Mouse (Mus musculus) brain, embryonic 18.5 days (tissue): ENCODE measurements around the gene Prkg1.
A peak's percentile ranks its signal among the peaks of the same experiment; 100 is the strongest.

Experiments used
- DNase-seq: peaks from one replicate; pipeline ENCODE4 v3.0.0-alpha.2; 2012; ENCODE audit warnings: low read depth, low spot score

Prkg1 gene

DNA sequence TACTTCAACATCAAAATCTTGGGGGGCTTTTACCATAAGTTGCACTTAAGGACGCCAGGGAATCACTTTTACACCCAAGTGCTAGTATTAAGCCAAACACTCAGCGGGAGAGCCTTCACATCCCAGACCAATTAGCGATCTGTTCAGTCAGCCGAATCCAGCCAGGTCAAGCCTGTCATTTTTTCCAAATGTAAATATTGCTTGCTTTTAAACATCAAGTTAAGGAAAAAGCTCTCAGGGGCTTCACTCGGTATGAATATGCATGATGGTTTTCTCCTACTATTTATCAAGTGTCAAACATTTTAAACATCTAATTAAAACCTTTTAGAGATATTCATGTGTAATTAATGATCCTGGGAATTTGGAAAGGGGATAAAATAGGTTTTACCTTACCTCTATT lies 611.4 kb downstream of the Prkg1 start:
- DNase-seq = no peak

DNA sequence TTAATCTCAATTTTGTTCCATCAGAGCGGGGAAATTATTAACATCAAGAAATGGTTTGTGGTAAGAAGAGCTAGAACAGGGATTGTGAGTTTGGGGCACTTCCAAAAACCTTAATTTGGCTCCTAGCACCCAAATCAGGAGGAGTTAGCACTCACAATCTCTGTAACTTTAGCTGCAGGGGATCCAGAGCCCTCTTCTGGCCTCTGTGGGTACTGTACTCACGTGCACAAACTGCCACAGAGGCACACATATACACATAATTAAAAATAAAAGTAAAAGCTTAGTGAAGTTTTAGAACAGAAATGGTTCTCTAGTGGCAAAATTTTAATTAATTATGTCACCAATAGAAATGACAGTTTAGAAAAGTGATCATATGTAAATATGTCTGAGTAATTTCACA lies 614.9 kb downstream of the Prkg1 start:
- no peak for DNase-seq

DNA sequence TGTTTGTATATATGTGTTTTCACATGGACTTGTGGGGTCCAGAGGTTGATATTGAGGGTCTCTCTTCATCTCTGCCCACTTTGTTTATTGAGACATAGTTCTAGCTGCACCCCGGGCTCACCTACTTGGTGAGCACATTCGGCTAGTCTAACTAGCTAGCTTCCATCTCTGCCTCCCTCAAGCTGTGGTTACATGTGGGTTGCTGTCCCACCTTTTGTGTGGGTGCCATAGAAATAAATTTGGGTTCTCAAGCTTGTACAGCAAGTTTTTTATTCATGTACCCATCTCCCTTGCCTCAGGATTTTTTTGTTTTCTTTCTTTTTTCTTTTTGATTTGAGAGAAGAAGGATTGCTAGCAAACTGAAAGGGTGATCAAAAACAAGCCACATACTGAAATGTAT lies 617.4 kb downstream of the Prkg1 start:
- no peak for DNase-seq

DNA sequence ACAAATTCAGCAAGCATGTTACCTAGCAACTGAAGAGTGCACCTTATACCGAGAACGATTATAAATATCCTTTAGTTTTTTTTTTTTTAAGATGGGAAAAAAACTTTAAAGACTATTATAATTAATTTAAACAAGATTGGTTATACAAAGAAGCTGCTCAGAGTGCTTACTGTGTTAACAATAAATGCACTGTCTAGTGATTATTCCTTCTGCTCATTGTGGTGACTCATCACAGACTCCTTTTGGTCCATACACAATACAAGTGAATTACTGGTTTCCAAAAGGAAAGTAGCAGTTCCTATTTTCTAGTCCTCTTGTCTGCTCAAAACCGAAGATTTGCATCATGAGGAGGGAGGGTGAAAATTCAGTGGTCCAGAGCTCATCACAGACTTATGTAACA lies 618.7 kb downstream of the Prkg1 start:
- no peak for DNase-seq

DNA sequence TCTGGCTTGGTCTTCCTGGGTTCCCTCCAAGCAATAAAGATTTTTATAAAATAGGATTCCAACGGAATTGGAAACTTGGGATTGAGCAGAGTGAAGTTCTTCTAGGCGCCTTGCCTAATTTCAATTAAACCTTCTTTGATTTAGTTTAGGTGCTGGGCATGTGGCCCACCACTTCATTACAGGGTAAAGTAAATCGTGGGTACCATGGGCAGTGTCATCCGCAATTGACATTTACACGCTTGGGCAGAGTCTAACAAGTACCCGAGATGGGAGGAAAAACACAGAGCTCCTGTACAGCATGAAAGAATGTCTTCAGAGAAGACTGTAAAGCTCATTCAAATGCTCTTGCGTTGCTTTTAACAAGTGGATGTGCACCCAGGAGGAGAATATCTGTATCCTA lies 622.9 kb downstream of the Prkg1 start:
- DNase-seq = no peak

DNA sequence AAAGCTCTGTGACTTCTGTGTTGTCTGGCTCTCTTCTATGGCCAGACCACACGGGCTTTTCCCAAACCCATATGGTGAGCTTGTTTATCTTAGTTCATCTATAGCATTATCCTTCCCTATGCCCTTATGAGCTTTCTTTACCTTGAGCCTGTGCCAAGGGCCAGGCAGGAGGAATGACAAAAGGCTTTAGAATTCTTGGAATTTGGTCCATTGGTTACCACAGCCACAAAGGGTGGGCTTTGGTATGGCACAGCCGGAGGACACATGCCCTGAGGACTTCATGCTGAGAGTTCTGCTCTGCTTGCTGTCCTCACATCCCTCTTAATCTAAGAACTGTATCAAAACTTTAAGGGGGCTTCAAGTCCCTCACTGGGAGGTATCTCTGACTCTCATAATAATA lies 628.5 kb downstream of the Prkg1 start:
- DNase-seq = no peak

DNA sequence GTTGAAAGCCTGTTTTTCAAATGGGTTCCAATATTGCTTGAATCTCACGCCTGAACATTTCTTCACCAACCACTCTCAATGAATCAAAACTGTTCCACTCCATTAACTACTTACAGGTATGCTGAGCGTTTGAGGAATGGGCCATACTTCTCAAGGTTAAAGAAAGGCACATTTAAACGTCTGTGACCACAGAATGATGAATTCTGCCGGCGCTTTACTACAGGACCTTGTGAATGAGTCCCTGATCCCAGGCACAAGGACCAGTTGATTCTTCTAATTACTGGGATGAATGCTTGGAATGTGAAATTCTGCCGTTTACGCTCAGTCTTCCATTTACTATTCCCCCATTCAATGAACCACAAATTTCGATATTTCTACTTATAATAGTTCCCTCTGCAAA lies 632.2 kb downstream of the Prkg1 start:
- DNase-seq = no peak

DNA sequence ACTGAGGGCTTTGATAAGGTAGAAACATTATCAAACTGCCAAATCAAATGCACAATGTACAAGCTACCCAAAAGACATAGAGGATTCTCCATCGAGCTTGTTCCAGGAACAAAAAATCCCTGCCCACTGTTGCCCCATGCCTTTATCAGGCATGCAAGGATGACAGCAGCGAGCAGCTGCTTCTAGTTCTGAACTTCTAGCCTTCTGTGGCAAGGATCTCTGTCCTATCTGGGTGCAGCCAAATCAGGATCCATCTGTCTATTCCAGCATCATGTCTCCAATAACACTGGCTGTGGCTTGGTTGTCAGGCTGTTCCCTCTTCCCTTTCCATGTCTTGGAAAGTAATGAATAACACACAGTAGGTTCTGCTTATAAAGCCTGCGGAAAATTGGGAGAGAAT lies 640.2 kb downstream of the Prkg1 start:
- no peak for DNase-seq

DNA sequence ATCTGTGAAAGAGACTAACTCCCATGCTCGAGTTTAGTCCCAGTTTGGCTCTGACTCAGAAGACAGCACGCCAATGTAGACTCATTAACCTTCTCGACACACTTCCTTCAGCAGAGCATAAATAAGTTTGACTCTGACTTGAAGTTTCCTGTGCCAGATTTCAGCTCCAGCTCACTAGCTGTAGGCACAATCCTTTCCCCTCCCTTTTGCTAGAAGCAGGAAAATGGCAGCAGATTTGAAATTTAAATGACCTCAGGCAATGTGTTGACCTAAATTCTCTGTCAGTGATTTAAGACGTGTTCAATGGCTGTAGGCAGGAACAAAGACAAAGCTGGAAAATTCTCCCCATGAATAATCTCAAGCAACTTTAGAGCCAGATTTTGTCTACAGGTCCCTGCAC lies 650.1 kb downstream of the Prkg1 start:
- DNase-seq = peak; percentile 66

DNA sequence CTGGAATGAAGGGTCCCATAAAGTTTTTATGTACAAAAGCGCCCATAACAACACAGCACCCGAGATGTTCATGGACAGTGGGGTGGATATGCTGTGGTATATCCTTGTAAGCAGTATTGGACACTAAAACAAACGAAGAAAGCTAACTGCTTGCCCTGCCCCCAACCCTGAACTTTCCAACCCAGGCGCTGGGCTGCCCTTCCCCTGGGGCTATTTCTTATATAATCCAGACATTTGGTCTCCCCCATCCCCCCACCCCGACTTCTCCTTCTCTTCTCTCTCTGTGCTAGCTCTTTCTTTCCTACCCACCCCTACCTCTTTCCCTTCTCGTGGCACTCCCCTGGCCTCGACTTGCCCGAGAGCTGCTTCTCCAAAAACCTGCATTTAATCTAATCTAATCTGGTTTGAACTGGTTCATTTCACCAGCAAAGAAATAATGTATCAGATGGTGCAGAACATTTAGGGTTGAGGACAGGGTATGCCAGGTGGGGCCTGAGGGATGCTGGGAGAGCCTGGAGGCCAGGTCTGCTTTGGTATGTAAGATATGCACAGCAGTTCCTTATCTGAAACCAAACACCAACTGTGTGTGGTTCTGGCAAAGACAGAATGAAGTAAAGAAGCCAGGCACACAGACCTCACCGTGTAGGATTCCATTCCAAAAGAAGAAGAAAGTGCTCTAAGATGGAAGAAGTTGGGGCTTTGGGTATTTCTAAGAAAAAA lies 657.8 kb downstream of the Prkg1 start:
- no peak for DNase-seq

DNA sequence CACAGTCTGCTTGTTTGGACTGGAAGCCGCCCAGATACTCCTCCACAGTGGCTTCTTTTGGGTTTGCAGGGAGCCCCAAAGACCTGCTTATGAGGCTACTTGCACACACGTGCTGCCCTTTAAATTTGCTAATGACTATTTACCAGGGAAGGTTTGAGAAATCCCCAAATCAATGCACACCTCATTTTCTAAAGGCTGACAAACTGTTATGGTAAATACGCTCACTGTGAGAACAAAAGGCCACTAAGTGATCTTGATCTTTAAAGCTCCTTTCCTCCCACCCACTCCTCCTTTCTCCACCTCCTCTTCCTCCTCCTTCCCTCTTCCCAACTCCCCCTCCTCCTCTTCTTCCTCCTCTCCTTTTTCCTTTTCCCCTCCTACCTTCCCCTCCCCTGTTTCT lies 658.8 kb downstream of the Prkg1 start:
- DNase-seq = no peak

DNA sequence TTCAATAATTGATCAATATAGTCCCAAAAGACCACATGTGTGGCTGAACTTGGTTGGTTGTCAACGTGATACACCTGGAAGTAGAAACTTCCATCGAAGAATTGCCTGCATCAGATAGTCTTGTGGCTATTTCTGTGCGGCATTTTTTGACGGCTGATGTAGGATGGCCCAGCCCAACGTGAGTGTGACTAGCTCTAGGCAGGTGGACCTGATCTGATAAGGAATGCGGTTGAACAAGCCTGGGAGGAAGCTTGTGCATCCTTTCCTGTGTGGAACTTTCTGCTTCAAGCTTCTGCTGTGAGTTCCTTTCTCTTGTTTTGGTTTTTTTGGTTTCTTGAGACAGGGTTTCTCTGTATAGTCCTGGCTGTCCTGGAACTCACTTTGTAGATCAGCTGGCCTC lies 660.1 kb downstream of the Prkg1 start:
- no peak for DNase-seq

DNA sequence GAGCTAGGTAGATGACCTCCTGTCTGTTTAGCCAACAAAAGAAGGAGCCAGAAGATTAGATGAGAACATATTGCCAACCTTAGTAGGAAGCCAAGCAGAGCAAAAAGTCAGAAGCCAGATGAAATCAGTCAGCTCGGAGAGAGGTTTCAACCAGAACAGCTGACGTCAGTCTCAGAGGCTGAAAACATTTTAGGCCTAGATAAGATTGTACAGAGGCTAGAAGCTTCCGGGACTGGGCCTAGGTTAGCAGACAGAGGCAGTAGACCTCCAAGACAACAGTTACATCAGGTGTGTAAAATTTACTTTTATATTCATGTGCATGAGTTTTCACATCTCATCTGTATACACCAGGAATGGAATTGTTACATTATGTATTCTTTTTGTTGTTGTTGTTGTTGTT lies 665.5 kb downstream of the Prkg1 start:
- DNase-seq = no peak

DNA sequence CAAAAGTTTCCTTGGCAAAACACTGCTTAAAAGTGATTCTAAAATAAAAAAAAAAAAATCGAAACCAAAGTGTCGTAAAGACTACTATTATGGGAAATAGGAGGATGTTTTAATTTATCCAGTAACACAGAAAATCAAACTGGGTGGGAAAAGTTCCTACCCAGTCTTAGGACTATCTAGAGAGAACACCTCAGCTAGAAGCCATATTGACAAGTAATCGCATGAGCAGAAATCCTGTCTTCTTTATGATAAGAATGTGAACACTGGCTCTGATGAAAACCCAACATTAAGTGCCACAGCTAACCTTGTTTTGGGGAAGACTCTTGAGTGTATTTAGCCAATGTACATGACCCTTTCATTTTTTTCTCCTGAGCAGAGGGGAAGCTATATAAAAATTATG lies 667.0 kb downstream of the Prkg1 start:
- no peak for DNase-seq

DNA sequence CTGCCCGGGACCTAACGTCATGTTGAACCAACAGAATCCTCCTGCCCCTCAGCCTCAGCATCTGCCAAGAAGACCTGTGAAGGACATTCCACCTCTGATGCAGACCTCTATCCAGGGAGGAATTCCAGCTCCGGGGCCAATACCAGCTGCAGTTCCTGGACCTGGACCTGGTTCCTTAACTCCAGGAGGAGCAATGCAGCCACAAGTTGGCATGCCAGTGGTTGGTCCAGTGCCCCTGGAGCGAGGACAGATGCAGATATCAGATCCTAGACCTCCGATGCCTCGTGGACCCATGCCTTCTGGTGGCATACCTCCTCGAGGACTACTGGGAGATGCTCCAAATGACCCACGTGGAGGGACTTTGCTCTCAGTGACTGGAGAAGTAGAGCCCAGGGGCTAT lies 681.1 kb downstream of the Prkg1 start:
- no peak for DNase-seq

DNA sequence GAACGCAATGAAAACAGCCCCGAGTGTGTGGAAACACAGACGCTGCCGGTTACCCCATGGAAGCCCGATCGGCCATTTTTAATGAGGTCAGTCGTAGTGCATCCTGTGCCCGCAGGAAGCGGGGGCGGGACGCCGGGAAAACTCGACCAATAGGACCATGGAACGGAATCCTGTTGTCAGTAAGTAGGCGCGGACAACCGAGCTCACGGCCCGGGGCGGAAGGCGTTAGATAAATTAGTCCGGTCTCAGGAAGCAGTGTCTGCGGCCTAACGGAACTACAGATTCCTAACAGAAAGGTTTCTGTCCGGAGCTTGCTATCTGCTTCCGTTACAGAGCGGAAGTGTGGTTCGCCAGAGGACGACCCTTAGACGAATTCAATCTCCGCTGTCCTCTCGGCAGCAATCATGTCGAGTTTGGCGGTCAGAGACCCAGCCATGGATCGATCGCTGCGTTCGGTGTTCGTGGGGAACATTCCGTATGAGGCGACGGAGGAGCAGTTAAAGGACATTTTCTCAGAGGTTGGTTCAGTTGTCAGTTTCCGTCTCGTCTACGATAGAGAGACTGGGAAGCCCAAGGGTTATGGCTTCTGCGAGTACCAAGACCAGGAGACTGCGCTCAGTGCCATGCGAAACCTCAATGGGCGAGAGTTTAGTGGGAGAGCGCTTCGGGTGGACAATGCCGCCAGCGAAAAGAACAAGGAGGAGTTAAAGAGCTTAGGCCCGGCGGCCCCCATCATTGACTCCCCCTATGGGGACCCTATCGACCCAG lies 682.0 kb downstream of the Prkg1 start, which contains the start of gene Cstf2t:
TSS of gene Cstf2t (plus strand) at position 176 of the 768 bp plus-strand sequence.
- DNase-seq = peak; percentile 98

DNA sequence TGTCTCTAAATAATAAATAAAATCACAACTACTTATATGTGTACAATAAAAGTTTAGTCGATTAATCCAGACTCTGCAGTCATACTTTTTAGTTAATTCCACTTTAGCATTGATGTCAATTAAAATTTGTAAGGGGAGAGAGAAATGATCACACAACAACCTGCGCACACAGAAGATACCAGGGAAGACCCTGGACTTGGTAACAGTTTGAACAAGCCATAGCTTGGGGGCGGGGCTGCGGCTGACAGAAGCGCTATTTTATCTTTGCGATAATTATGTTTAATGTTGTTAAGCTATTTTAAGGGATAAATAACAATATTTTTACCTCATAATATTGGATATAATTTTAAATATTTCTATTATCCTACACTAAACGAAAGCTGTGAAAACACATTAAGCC lies 682.6 kb downstream of the Prkg1 start:
- DNase-seq = no peak

DNA sequence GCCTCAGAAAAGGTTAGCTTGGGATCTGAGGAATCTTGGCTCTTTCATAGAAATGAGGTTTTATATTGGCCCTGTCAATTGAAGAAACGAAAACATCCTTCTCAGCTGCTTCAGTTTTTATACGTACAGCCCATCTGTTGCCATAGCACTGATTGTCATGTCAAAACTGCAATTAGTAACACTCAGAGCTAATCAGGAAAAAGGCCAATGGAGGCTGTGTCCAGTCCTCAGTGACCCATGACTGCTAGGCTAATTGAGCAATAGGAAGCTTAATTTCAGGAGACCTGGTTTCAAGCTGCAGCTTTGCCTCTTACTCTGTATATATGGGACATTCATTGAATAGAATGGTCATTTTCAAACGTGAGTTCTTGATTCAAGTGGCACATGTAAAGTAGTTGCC lies 686.6 kb downstream of the Prkg1 start:
- no peak for DNase-seq

DNA sequence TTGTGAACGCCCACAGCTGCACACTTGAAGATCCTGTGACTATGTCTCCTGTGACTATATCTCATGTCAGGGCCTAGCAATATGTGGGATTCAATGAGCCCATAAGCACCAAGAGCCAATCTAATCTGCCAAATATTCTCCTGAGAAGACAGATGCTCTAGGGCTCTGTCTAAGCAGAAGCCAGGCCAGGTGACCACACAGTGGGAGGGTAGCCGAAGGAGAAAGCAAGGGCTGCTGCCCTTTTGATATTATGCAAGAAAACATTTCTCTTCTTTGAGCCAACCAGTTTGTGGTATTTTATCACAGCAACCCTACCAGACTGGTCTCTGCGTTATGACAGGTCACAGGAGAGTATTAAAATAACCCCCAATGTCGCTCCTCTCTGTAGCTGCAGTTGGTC lies 688.7 kb downstream of the Prkg1 start:
- DNase-seq = no peak

DNA sequence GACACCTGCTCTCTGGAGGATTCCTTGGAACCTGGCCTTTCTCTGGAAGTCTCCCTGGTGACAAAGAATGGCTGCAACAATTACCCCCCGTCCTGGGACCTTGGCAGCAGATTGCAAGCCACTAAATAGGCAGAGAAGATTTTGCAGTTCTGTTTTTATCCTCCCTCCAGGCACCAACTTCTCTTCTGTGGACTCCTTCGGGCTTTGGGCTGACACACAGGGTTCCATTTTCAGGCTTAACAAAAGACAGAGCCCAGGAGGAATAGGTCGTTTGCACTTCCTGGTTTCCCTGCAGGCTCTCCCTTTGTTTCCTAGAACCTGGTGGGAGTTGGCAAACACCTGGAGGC lies 690.1 kb downstream of the Prkg1 start:
- DNase-seq = no peak

DNA sequence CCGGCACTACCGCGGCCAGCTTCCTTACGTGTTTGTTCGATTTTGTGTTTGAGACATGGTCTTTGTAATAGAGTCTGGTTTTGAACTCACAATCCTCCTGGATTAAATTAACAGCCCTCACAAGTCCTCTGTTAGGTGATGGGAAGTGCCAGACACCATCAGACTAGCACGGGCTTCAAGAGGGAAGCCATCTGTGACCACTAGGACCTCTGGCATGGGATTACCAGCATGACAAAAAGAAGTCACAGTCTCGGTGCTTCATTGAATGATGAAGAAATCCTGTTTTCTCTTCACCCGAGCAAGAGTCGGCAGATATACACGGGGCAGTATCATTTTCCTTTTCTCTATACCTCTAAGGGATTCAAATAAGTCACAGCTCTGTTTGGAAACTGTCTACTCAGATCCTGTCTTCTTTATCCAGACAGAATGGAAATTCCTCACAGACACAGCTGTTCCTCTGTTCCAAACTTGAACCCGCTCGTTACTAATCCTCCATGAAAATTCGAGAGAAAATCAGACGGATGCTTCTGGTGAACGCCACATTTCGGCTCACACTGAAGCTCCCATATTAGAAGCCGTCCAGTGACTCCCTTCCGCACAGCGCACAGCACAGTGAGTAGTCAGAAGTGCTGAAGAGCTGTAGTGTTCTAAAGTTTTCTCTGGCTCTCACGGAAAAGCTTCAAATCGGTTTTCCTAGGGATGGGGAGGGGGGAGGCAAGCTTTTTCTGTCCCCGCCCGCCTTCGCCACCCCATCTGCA lies 690.7 kb downstream of the Prkg1 start:
- no peak for DNase-seq

DNA sequence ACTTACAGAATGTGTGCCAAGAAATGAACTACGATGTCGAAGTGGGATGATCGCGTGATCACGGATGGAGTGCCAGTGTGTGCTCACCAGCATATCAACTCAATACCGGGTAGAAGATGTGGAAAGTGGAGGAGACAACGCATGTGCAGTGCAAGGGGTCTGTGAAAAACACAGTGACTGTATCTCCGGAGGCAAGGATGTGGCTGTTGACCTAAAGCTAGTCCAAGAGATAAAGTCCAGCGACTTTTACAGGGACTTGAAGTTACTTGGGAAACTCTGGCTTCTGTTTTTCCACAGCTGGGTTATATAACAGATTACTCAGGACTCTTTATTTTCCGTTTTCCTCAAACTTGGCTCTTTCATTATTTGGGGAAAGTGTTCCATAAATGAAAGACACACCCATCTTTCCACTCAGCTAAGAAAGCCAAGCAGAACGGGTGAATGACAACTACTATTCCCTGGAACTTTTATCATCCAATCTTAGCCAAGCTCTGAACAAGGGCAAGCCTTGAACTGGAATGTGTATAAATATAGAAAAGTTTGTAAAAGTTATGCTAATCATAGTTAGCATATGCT lies 699.5 kb downstream of the Prkg1 start:
- no peak for DNase-seq
